Mouse (Mus musculus) limb, embryonic 11.5 days (tissue): Measurements from ENCODE around the gene Adamts17. TPM values are rescaled to one million over a fixed set of nuclear protein-coding genes. Genes with fewer than 3 reads are reported as not detected.

Experiments used
- ATAC-seq: fragments of 200-750 bp; cut with Nextera tagmentation; 2 replicates; pipeline ENCODE4 v1.8.0; 2017; ENCODE audit warnings: low read depth; ENCODE audit not compliant: insufficient number of reproducible peaks, low FRiP score, low TSS enrichment
- DNase-seq: peaks from one replicate; pipeline ENCODE4 v3.0.0-alpha.2; 2015; ENCODE audit warnings: low spot score
- H3K27ac ChIP-seq: fragments of 300-500 bp; sonication (generic); replicated peaks from 2 replicates; pipeline ENCODE4 v1.5.1; 2014; ENCODE audit warnings: low read depth, mild to moderate bottlenecking, low read length
- H3K27me3 ChIP-seq: fragments of 300-500 bp; sonication (generic); 2 replicates; pipeline ENCODE4 v1.6.1; 2014; ENCODE audit warnings: mild to moderate bottlenecking, low read length, mixed read lengths; ENCODE audit not compliant: control insufficient read depth, insufficient read depth
- H3K36me3 ChIP-seq: fragments of 300-500 bp; sonication (generic); 2 replicates; pipeline ENCODE4 v1.6.1; 2014; ENCODE audit warnings: mild to moderate bottlenecking, low read length, moderate library complexity, mixed read lengths; ENCODE audit not compliant: control insufficient read depth, insufficient read depth
- H3K4me1 ChIP-seq: fragments of 300-500 bp; sonication (generic); 2 replicates; pipeline ENCODE4 v1.6.1; 2014; ENCODE audit warnings: low read length, mixed read lengths; ENCODE audit not compliant: control insufficient read depth, insufficient read depth
- H3K4me2 ChIP-seq: fragments of 300-500 bp; sonication (generic); 2 replicates; pipeline ENCODE4 v1.6.1; 2014; ENCODE audit warnings: low read depth, mild to moderate bottlenecking, moderate library complexity; ENCODE audit not compliant: severe bottlenecking
- H3K4me3 ChIP-seq: fragments of 300-500 bp; sonication (generic); 2 replicates; pipeline ENCODE4 v1.5.1; 2014; ENCODE audit warnings: low read depth, low read length
- H3K9ac ChIP-seq: fragments of 300-500 bp; sonication (generic); 2 replicates; pipeline ENCODE4 v1.6.1; 2014; ENCODE audit warnings: mild to moderate bottlenecking, low read length
- H3K9me3 ChIP-seq: fragments of 300-500 bp; sonication (generic); 2 replicates; pipeline ENCODE4 v1.6.1; 2016; ENCODE audit warnings: low read length; ENCODE audit not compliant: control insufficient read depth
- WGBS: fragments of 180-500 bp; shearing (Covaris S2); extraction: QIAGEN DNeasy Blood & Tissue Kit; methylation state at CpG from one replicate; pipeline ENCODE4 v1.1.7; 2014; 5-methylcytosine and 5-hydroxymethylcytosine counted together
- polyA plus RNA-seq: library from polyadenylated mRNA; unstranded; fragments of >200 nt; fragmentation: Nextera tagmentation; extraction: Ambion mirVana; gene quantifications from 2 replicates; pipeline ENCODE4 v1.2.1, GENCODE M21; 2014

The Adamts17 gene
- polyA plus RNA-seq, 1 experiment from 2014 or later = 7.7 TPM

DNA sequence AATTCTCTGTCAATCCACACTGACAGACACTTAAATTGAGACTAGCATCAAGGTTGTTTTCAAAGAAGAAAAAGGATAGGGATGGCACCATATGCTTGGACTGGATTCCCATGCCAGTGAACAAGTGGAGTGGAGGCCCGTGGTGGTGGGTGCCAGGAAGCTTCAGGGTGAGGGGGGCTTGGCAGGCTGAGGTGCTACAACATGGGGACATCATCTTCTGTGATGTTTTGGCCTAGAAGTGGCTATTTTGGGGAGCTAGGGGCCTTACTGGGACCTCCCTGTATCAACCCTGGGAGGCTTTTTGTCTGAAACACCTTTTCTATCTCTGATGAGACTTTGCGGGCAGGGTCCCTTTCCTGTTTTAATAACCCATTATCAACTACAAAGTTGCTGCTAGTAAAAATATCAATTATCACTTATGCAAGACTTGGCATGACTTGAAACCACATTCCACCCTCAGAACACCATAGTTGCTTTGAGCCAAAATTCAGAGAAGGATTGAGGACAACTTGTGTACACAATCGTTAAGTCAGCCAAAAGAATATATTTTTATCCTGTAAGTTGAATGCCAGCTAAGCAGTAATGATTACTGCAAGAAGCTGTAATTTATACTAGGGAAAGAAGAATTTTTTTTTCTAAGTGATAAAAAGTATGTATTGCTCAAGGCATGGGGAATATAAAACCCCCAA lies 150.0 kb downstream of the Adamts17 start:
- H3K36me3 ChIP-seq = no peaks in the 10 kb centered on the region
- no peak overlapping the region for H3K27ac ChIP-seq
- WGBS = 91% methylated on average over 3 of the region's 3 CpGs
- no peak overlapping the region for H3K4me2 ChIP-seq
- no peaks in the 10 kb centered on the region for H3K4me1 ChIP-seq
- H3K27me3 ChIP-seq = no peaks in the 10 kb centered on the region
- no peak overlapping the region for H3K4me3 ChIP-seq
- H3K9me3 ChIP-seq = no peaks in the 10 kb centered on the region
- H3K9ac ChIP-seq = no peak overlapping the region
- ATAC-seq (no peak), DNase-seq (no peak)

DNA sequence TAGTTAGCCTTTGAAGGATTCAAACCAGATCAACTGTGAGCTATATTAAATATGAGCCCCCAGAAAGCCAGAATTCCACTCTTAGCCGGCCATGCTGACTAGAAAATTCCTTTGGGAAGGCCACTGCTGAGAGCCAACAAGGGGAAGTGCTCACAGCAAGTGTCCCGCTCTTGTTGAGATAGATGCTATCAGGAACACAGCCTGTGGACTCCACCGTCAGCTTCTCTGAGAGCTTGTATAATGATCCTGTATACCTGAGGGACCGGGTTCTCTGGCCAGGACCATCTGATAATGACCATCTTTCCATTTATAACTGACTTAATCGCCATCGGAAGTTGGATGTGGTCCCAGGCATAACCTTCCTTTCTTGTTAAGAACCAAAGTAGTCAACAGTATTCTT lies 159.3 kb downstream of the Adamts17 start:
- no peaks in the 10 kb centered on the region for H3K9me3 ChIP-seq
- no peak for DNase-seq
- no peak overlapping the region for H3K4me2 ChIP-seq
- 0 out of 2 replicates have a peak, but pooled peaks cover 2% of the 10 kb centered on the region for H3K4me1 ChIP-seq
- 91% methylated on average over 6 of the region's 6 CpGs for WGBS
- no peak overlapping the region for H3K27ac ChIP-seq
- H3K9ac ChIP-seq = no peak overlapping the region
- no peak overlapping the region for H3K4me3 ChIP-seq
- H3K36me3 ChIP-seq = no peaks in the 10 kb centered on the region
- H3K27me3 ChIP-seq = no peaks in the 10 kb centered on the region
- no peak for ATAC-seq

DNA sequence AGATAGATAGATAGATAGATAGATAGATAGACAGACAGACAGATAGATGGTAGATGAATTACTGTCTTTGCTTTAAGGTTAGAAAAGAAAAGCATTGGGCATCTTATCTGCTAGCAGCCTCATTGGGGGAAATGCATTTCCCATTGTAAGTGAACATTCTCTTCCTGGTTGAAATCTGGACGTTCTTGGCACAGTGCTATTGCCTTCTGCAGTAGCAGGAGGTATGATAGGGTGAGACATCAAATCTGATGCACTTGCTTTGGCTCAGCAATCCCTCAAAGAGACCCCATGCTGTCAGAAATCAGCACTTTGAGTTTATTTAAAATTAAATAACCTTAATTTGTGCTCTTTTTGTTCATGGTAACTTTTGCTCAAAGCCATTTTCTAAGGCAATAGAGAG lies 164.1 kb downstream of the Adamts17 start:
- Histone ChIP-seq H3K36me3 (no peaks in the 10 kb centered on the region), H3K9me3 (no peaks in the 10 kb centered on the region), H3K27ac (no peak overlapping the region), H3K4me1 (no peaks in the 10 kb centered on the region), H3K9ac (no peak overlapping the region), H3K4me3 (no peak overlapping the region), H3K27me3 (no peaks in the 10 kb centered on the region), H3K4me2 (no peak overlapping the region)
- DNase-seq (no peak), ATAC-seq (no peak)
- WGBS = 68% methylated on average over 1 of the region's 1 CpGs

DNA sequence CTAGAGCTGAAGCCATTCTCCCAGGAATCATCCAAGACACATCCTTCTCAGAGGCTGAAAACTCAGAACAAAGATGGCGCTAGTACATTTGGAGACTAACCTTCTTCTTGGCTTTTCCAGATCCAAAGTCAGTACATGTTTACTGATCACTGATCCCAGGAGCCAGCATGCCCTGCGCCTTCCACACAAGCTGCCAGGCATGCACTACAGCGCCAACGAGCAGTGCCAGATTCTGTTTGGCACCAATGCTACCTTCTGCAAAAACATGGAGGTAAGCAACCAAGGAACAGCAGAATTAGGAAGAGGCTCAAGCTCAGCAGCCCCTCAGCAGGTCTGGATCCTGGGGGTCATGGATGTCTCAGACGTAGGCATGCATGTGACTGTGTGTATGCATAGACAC lies 164.7 kb downstream of the Adamts17 start:
- H3K9me3 ChIP-seq = no peaks in the 10 kb centered on the region
- no peaks in the 10 kb centered on the region for H3K4me1 ChIP-seq
- no peak overlapping the region for H3K9ac ChIP-seq
- no peaks in the 10 kb centered on the region for H3K27me3 ChIP-seq
- no peak overlapping the region for H3K27ac ChIP-seq
- H3K4me2 ChIP-seq = no peak overlapping the region
- ATAC-seq (no peak), DNase-seq (no peak)
- 96% methylated on average over 5 of the region's 5 CpGs for WGBS
- H3K36me3 ChIP-seq = no peaks in the 10 kb centered on the region
- H3K4me3 ChIP-seq = no peak overlapping the region

DNA sequence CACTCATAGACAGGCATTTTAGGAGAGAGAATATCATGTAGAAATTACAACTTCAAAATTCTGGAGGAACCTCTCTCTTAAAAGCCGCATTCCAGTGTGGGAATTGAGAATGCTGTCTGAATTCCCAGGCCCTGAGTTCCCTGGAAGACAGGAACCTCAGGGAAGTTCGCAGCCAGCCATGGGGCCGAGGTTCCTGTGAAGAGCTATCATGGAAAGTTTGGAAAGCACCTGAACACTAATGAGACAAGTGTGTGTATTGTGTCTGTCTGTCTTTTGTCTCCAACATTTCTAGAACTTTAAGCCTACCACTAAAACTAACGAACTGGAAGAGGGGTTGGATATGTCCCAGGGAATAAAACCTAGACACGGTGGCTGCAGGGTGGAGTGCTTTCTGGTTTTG lies 170.3 kb downstream of the Adamts17 start:
- no peak overlapping the region for H3K4me3 ChIP-seq
- DNase-seq = no peak
- no peak for ATAC-seq
- WGBS = 87% methylated on average over 5 of the region's 5 CpGs
- no peaks in the 10 kb centered on the region for H3K9me3 ChIP-seq
- H3K4me1 ChIP-seq = no peaks in the 10 kb centered on the region
- no peak overlapping the region for H3K4me2 ChIP-seq
- H3K9ac ChIP-seq = no peak overlapping the region
- H3K36me3 ChIP-seq = no peaks in the 10 kb centered on the region
- H3K27ac ChIP-seq = no peak overlapping the region
- no peaks in the 10 kb centered on the region for H3K27me3 ChIP-seq

DNA sequence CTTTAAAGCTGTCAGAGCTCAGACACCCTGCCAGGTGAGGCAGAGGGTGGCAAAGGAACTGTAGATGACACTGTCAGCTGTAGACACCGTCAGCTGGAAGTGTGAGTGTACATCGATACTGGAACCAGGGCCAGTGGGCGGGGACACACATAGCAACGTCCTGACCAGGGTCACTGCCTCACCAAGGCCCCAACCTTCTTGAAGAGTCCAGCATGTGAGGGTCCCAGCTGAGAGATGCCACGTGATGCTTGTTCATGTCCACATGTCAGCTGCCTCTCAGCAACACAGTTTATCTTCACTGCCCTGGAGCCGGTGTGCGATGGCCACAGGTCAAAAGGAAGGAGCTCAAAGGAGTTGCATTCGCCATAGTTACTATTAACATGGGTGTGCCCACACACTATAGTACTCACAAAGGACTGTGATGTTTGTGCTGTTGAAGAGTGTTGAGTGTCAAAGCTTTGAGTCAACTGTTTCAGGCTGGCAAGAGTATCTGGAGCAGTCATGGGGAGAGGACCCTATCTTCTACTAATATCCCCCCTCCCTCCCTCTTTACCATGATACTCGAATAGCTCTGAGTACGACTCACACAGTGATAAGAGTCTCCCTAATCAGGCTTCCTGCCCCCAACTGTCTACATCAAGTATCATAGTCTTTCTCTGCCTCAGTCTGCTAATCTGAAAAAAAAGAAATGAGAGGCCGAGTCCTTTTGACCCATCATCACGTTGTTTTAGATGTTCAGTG lies 172.6 kb downstream of the Adamts17 start:
- no peaks in the 10 kb centered on the region for H3K4me1 ChIP-seq
- no peak overlapping the region for H3K9ac ChIP-seq
- ATAC-seq = no peak
- H3K4me2 ChIP-seq = no peak overlapping the region
- H3K36me3 ChIP-seq = no peaks in the 10 kb centered on the region
- WGBS = 80% methylated on average over 12 of the region's 12 CpGs
- H3K4me3 ChIP-seq = no peak overlapping the region
- H3K27ac ChIP-seq = no peak overlapping the region
- no peaks in the 10 kb centered on the region for H3K9me3 ChIP-seq
- no peaks in the 10 kb centered on the region for H3K27me3 ChIP-seq
- no peak for DNase-seq

DNA sequence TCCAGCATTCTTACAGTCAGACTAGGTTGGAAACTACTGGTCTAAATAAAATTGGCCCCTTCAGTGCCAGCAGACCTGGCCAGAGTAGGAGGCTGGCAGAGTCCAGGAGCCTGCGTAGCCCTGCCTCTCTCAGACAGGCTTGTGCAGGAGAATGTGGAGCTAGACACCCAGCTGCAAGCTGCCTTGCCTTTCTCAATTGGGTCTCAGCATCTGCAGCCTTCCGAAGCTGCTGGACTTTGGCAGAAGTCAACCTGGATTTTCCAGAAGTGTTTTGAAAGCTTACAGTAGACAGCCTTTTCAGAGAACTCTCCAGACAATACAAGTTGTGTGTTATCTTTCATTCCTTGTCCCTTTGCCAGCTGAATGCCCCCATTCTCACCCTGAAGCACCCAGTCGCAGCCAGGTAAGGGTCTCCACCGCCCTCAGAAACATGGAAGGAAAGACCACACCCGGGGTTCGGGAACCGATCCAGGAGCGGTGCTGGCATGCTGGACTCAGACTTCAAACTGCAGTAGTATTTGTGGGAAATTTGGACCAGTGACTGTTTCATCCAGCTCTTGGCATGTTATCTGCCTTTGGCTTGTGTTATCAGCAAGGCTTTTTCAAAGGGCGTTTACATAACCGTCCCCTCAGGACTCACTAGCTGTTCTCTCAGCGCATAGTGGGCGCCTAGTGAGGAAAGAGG lies 173.8 kb downstream of the Adamts17 start:
- H3K9ac ChIP-seq = no peak overlapping the region
- DNase-seq = no peak

DNA sequence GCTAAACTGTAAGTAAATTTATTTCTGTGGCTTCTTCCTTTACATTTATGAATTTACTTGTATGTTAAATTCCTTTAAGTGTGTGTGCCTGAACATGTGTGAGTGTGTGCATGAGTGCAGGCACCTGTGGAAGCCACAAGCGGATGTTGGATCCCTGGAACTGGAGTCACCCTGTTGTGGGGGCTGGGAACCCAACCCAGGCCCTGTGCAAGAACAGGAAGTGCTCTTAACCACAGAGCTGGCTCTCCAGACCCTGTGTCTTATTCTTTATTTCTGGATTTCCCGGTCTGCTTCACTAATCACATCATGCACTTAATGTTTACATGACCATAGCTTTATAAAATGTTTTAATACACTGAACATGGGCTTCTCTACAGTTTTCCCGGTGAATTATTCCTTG lies 180.4 kb downstream of the Adamts17 start:
- Histone ChIP-seq H3K4me3 (no peak overlapping the region), H3K36me3 (no peaks in the 10 kb centered on the region), H3K27ac (no peak overlapping the region), H3K4me2 (no peak overlapping the region), H3K27me3 (no peaks in the 10 kb centered on the region), H3K9me3 (no peaks in the 10 kb centered on the region), H3K9ac (no peak overlapping the region), H3K4me1 (peaks cover under 1% of the 10 kb centered on the region; the same call in 1 of the 2 replicates)
- 88% methylated on average over 3 of the region's 3 CpGs for WGBS
- DNase-seq (no peak), ATAC-seq (no peak)

More for the DNA sequence above, 173.8 kb downstream of the Adamts17 start:
- Histone ChIP-seq H3K27ac (no peak overlapping the region), H3K4me1 (no peaks in the 10 kb centered on the region), H3K36me3 (no peaks in the 10 kb centered on the region), H3K9me3 (no peaks in the 10 kb centered on the region), H3K27me3 (no peaks in the 10 kb centered on the region), H3K4me2 (no peak overlapping the region), H3K4me3 (no peak overlapping the region)
- no peak for ATAC-seq
- 95% methylated on average over 12 of the region's 12 CpGs for WGBS
